Mouse (Mus musculus): Measurements from ENCODE around the gene Mfap1a. TPM values are rescaled to one million over a fixed set of nuclear protein-coding genes. Genes with fewer than 3 reads are reported as not detected.

The Mfap1a gene
- total RNA-seq, 2 experiments from 2014 or later = 22.1 to 42.7 TPM

DNA sequence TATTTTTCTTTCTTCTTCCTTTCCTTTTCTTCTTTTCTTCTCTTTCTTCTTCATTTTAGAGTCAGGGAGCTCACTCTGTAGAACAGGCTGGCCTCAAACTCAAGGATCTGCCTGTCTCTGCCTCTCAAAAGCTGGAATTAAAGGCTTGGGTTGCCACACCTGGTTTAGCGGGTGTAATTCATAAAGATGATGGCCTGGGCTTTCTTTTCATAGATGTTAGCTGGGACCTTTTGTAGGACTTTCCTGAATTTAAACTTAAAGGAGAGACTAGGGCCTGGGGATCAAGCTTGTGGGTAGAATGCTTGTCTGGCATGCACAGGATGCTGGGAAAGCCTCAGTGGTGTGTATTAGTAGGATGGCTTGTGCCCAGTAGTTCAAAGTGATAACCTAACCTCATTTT lies 62.3 kb downstream of the Mfap1a start, which contains the start of gene Ell3:
TSS of gene Ell3 (minus strand) at position 101 of the 400 bp plus-strand sequence.
- no peak for ATAC-seq (ENCODE audit: poor library complexity, severe bottlenecking)

DNA sequence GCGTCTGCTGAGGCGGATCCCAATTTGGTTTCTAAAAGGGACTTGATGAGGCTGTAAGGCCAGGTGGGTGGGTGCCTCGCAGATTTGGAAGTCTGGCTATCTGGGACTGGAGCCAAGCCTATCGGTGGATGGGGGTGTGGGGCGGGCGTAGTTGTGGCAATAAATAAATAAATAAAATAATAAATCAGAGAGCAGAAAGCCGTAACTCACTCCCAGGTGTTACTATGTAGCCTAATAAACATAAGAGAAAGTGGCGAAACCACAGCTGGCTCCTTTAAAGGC lies 63.5 kb downstream of the Mfap1a start:
- ATAC-seq (ENCODE audit: poor library complexity, severe bottlenecking) = no peak

DNA sequence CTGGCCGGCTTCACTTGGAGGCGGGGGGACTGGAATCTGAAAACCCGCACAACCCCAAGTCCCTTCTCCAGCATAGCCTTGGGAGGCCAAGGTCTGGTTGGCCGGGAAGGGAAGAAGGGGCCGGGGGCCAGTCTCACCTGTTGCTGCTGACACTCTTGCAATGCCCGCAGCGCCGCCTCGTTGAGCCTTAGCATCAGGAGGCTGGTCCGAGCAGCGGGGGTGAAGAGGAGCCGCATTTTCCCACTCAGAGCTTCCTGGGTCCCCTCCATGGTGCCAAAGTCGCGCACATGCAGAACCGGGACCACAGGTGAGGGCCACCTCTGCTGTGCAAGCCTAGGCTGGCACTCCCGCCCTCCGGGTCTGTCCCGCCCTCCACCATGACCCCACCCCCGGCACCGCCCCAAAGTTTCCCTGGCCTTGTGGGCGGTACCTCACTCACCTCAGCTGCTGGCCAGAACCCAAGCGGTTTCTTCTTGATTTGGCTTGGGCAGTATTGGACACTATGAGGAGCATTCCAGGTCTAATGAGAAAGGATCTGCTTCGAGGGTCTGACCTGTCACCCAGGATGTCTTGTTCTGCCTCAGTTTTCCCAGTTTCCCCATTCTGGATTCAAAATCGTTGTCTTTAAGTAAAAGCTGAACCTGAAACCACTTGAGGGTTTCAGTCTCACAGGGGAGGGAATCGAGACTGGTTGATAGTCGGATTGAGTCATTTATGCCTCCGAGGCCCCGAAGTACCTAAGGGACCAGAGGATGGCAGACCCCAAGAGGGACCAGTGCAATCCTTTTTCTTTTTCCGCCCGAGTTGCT lies 64.0 kb downstream of the Mfap1a start:
- peak; percentile 98 for ATAC-seq (ENCODE audit: poor library complexity, severe bottlenecking)

Other genes starting within 250 kb of the Mfap1a start
- gene Trp53bp1, start 235.3 kb downstream of the Mfap1a start, total RNA-seq (2015) = 8.3 and 10.3 TPM in 2 replicates
- 4.6 and 7.9 TPM in 2 replicates for gene Trp53bp1, start 235.3 kb downstream of the Mfap1a start, total RNA-seq (2017)
- gene Map1a, start 217.1 kb downstream of the Mfap1a start, total RNA-seq (2015) = 0.96 TPM in 1 of 2 replicates, not detected in the other
- 0.04 and 0.08 TPM in 2 replicates for gene Map1a, start 217.1 kb downstream of the Mfap1a start, total RNA-seq (2017)
- gene Ppip5k1, start 151.3 kb downstream of the Mfap1a start, total RNA-seq (2015) = 4.5 and 6.5 TPM in 2 replicates
- gene Ppip5k1, start 151.3 kb downstream of the Mfap1a start, total RNA-seq (2017) = 8.8 and 12.5 TPM in 2 replicates
- not detected in 2 replicates for gene Ckmt1, start 149.0 kb downstream of the Mfap1a start, total RNA-seq (2015)
- not detected in 2 replicates for gene Ckmt1, start 149.0 kb downstream of the Mfap1a start, total RNA-seq (2017)
- gene Strc, start 119.5 kb downstream of the Mfap1a start, total RNA-seq (2015) = not detected in 2 replicates
- gene Strc, start 119.5 kb downstream of the Mfap1a start, total RNA-seq (2017) = not detected in 2 replicates
- 273 and 278 TPM in 2 replicates for gene Pdia3, start 92.9 kb downstream of the Mfap1a start, total RNA-seq (2015)
- gene Pdia3, start 92.9 kb downstream of the Mfap1a start, total RNA-seq (2017) = 222 and 236 TPM in 2 replicates
- 0.98 and 2.1 TPM in 2 replicates for gene Catsper2, start 92.9 kb downstream of the Mfap1a start, total RNA-seq (2015)
- 0.89 and 1.4 TPM in 2 replicates for gene Catsper2, start 92.9 kb downstream of the Mfap1a start, total RNA-seq (2017)
- not detected in 2 replicates for gene Ell3, start 62.4 kb downstream of the Mfap1a start, total RNA-seq (2015)
- not detected in 2 replicates for gene Ell3, start 62.4 kb downstream of the Mfap1a start, total RNA-seq (2017)
- 390 and 393 TPM in 2 replicates for gene Serf2, start 57.5 kb downstream of the Mfap1a start, total RNA-seq (2015)
- 216 and 267 TPM in 2 replicates for gene Serf2, start 57.5 kb downstream of the Mfap1a start, total RNA-seq (2017)
- gene Hypk, start 53.4 kb downstream of the Mfap1a start, total RNA-seq (2015) = 68.9 and 78.0 TPM in 2 replicates
- gene Hypk, start 53.4 kb downstream of the Mfap1a start, total RNA-seq (2017) = 58.5 and 73.2 TPM in 2 replicates
- not detected in 2 replicates for gene Serinc4, start 49.9 kb downstream of the Mfap1a start, total RNA-seq (2015)
- 0.22 TPM in 1 of 2 replicates, not detected in the other for gene Serinc4, start 49.9 kb downstream of the Mfap1a start, total RNA-seq (2017)
- 39.0 and 40.4 TPM in 2 replicates for gene Mfap1b, start 32.6 kb downstream of the Mfap1a start, total RNA-seq (2015)
- gene Mfap1b, start 32.6 kb downstream of the Mfap1a start, total RNA-seq (2017) = 42.2 and 48.4 TPM in 2 replicates
- gene Wdr76, start 58 bp upstream of the Mfap1a start, total RNA-seq (2015) = 25.7 and 34.4 TPM in 2 replicates
- 34.5 and 35.6 TPM in 2 replicates for gene Wdr76, start 58 bp upstream of the Mfap1a start, total RNA-seq (2017)

All from megakaryocyte, adult 5-6 weeks (primary cell).